Comparison of ENCODE assay signal across 8 mouse cellular contexts in the genomic region with DNA sequence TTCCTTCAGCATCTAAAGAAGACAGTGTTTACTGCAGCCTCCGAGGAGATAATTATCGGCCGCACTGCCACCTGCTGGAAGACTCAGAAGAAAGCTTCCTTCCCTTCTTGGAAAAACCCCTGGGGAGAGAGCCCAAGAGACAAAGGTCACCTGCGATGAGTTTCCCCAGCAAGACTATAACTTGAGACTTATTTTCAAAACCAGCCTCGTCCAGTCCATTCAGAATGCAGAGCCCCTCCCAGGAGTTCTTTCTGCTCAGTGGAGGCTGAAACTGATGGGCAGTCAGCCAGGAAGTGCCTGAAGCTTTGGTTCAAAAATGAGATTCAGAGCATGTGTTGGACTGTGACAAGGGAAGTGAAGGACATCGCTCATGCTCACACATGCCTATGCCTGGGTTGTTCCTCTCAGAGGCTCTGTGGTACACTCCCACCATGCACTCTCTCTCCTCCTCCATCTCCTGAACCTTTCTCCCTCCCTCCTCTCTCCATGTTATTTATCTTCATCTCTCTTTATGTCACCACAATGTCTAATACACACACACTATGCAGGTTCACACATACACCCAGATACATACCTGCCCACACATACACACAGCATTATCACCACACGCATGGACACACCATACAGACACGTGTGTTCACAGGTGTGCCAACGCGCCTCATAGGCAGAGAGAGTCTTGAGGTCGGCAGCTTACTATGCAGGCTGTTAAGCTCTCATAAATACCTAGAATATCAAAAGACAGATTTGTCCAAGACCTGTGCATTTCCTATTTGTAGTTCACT.
DNase-seq lines count a peak whose midpoint lies in the region; ATAC-seq lines count a peak whose summit lies in the region.

No protein-coding gene starts in this region.

- H3K4me3 ChIP-seq in heart, embryonic 10.5 days = no peak overlapping the region
- no peak overlapping the region for H3K4me3 ChIP-seq in intestine, embryonic 14.5 days (ENCODE audit: low read depth, low read length)

- no peak overlapping the region for H3K27ac ChIP-seq in heart, embryonic 10.5 days
- no peak overlapping the region for H3K27ac ChIP-seq in intestine, embryonic 14.5 days (ENCODE audit: low read depth)

- no peak overlapping the region for H3K4me2 ChIP-seq in intestine, embryonic 14.5 days (ENCODE audit: low read length)

- H3K36me3 ChIP-seq in heart, embryonic 10.5 days = no peaks in the 10 kb centered on the region
- no peaks in the 10 kb centered on the region for H3K36me3 ChIP-seq in intestine, embryonic 14.5 days (ENCODE audit: control insufficient read depth, insufficient read depth, low read length)

- H3K27me3 ChIP-seq in heart, embryonic 10.5 days (ENCODE audit: insufficient read depth, poor library complexity, severe bottlenecking) = no peaks in the 10 kb centered on the region
- no peaks in the 10 kb centered on the region for H3K27me3 ChIP-seq in intestine, embryonic 14.5 days (replicated peaks; ENCODE audit: control insufficient read depth, insufficient read depth, low read length)

- no peak overlapping the region for H3K9ac ChIP-seq in intestine, embryonic 14.5 days (ENCODE audit: low read length)

- peak; percentile 95 for DNase-seq in heart, adult 11 months
- no peak for DNase-seq in heart, embryonic 10.5 days (ENCODE audit: low spot score)
- peak; percentile 77 to 82 for DNase-seq in cerebellum, postnatal 14 days
- peak; percentile 28 for DNase-seq in gastrocnemius, postnatal 25 days
- DNase-seq in intestine, embryonic 14.5 days (ENCODE audit: low spot score) = peak; percentile 62
- DNase-seq in left cerebral cortex, postnatal 25 days (ENCODE audit: low spot score in 2 of 2) = peak; percentile 62 to 76
- peak; percentile 31 for DNase-seq in neural tube, embryonic 10.5 days (ENCODE audit: extremely low spot score, low spot score)
- DNase-seq in thymus, postnatal 25 days = peak; percentile 15

- intact Hi-C loops in left cerebral cortex, postnatal 25 days (cut with DNase I) = loop anchor here (2.0 to 10.0 kb wide), 6 partner anchors 207 to 1807 kb away; no protein-coding TSS in a partner anchor

- H3K9me3 ChIP-seq in heart, embryonic 10.5 days = no peaks in the 10 kb centered on the region
- H3K9me3 ChIP-seq in intestine, embryonic 14.5 days (ENCODE audit: control insufficient read depth, low read length) = no peaks in the 10 kb centered on the region

- 61% methylated on average over 11 of the region's 11 CpGs for WGBS in heart, embryonic 10.5 days
- 60% methylated on average over 11 of the region's 11 CpGs for WGBS in intestine, embryonic 14.5 days

- ATAC-seq in intestine, embryonic 14.5 days (replicated peaks; ENCODE audit: low FRiP score, low TSS enrichment, low read depth) = no peak

- peaks cover 7% of the 10 kb centered on the region; the same call in 1 of the 2 replicates for H3K4me1 ChIP-seq in heart, embryonic 10.5 days
- peaks cover 2% of the 10 kb centered on the region; the same call in 1 of the 2 replicates for H3K4me1 ChIP-seq in intestine, embryonic 14.5 days (replicated peaks; ENCODE audit: control insufficient read depth, insufficient read depth, low read length)
